Mouse (Mus musculus) large intestine, adult 2 months (tissue): ENCODE results near the gene Fam131b. TPM values are rescaled to one million over a fixed set of nuclear protein-coding genes. Genes with fewer than 3 reads are reported as not detected.

Experiments
- DNase-seq: peaks from one replicate; pipeline ENCODE4 v3.0.0-alpha.2; 2012; ENCODE audit warnings: low read depth, low spot score
- WGBS: fragments of 180-500 bp; shearing (Covaris S2); methylation state at CpG from one replicate; pipeline ENCODE4 v1.1.7; 2018; 5-methylcytosine and 5-hydroxymethylcytosine counted together
- polyA plus RNA-seq: library from polyadenylated mRNA; depleted of rRNA; stranded (reverse); fragments of >200 nt; gene quantifications from 2 replicates; pipeline ENCODE4 v1.2.3, GENCODE M21; 2012

Fam131b gene
- polyA plus RNA-seq, 1 experiment: 0.27 TPM

- DNase-seq: no peak
- 69% methylated on average over 6 of the region's 6 CpGs for WGBS
These were observed 33.5 kb upstream of the Fam131b start for GRCm38 (mm10) chr6:42357901-42358300.

GRCm38 (mm10) chr6:42356913-42357312, 32.5 kb upstream of the Fam131b start:
- no peak for DNase-seq
- WGBS: 30% methylated on average over 5 of the region's 5 CpGs

GRCm38 (mm10) chr6:42355794-42356600, 31.6 kb upstream of the Fam131b start:
- 94% methylated on average over 13 of the region's 13 CpGs for WGBS
- DNase-seq: no peak

DNA sequence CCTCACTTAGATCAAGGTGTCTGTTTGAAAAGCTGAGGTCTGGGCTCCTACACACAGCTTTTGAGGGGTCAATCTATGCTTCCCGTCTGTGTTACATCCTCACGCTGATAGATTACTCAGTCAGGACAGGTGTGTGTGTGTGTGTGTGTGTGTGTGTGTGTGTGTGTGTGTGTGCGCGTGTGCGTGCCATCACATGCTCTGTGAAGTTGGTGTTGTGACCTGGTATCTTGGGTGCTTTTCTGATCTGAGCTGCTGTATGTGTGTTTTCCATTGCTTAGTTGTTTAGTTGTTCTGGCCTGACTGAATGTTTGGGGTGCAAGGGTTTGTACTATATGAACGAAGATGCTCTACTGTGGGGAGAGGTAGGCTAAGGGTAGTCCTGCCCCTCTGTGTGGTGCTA, 30.9 kb upstream of the Fam131b start:
- no peak for DNase-seq
- 88% methylated on average over 6 of the region's 6 CpGs for WGBS

GRCm38 (mm10) chr6:42354076-42355019, 29.9 kb upstream of the Fam131b start:
- no peak for DNase-seq
- 35% methylated on average over 11 of the region's 11 CpGs for WGBS

DNA sequence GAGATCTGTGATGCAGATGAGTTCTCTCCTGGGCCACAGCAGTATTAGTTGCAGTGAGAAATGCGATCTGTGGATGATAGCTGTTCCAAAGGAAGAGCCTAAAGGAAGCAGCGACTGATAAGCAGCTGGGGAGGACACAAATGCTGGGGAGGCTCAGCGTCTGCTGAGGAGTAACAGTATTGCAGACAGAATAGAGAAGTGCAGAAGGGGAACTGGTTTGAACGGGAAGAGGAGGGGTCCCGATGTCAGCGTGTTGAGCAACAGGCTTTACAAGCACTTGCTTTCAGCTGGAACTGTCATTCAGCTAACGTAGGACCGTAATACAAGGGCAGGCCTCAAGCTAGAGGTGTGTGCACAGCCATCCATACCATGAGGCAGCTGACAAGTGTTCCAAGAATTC, 28.7 kb upstream of the Fam131b start:
- no peak for DNase-seq
- WGBS: 66% methylated on average over 8 of the region's 8 CpGs

DNA sequence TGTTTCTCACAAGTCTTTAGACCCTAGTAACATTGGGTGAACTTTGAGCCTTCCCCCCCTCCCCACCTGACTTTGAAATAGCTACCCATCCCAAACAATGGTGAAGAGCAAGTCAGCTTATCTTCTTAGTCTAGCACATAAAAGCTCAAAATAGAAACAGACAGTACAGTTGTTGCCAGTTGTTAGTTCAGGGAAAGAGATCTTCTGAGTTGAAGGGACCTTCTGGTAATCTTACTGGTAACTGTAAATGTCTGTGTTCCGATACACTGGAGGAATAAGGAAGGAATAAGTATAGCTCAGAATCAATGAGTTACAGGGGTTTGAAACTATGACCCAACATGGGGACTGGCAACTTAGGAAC, 28.0 kb upstream of the Fam131b start:
- no peak for DNase-seq
- 75% methylated on average over 1 of the region's 1 CpGs for WGBS

DNA sequence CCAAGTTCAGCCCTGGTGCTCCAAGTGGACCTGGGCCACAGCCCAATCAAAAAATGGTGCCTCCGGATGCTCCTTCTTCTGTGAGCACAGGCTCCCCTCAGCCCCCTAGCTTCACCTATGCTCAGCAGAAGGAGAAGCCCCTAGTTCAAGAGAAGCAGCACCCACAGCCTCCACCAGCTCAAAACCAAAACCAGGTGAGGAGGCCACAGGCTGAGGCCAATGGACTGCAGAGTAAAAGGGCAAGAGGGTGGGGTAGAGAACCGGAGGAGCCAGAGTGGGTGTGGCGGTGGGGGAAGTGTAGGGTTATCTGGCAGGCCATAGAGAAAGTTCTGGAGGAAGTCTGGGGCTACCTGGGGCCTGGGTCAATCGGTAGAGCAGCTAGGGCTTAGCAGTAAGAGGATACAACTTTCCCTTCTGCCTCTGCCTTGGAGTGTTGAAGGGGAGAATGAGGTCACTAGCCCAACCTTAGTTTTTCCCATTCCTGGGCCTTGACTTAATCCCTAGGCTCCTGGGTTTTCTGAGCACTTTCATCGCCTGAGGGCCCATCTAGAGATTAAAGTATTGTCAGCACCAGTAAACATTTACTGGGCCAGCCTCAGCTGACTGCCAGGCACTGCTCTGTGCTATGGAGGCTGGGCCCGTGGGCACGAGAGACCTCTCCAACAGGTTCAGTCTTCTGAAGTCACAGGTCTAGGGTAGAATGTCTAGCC, 27.5 kb upstream of the Fam131b start:
- peak; percentile 64 for DNase-seq

GRCm38 (mm10) chr6:42350968-42351775, 26.7 kb upstream of the Fam131b start:
- WGBS: 34% methylated on average over 13 of the region's 13 CpGs
- DNase-seq: no peak

More for the DNA sequence above, 27.5 kb upstream of the Fam131b start:
- 43% methylated on average over 7 of the region's 7 CpGs for WGBS

DNA sequence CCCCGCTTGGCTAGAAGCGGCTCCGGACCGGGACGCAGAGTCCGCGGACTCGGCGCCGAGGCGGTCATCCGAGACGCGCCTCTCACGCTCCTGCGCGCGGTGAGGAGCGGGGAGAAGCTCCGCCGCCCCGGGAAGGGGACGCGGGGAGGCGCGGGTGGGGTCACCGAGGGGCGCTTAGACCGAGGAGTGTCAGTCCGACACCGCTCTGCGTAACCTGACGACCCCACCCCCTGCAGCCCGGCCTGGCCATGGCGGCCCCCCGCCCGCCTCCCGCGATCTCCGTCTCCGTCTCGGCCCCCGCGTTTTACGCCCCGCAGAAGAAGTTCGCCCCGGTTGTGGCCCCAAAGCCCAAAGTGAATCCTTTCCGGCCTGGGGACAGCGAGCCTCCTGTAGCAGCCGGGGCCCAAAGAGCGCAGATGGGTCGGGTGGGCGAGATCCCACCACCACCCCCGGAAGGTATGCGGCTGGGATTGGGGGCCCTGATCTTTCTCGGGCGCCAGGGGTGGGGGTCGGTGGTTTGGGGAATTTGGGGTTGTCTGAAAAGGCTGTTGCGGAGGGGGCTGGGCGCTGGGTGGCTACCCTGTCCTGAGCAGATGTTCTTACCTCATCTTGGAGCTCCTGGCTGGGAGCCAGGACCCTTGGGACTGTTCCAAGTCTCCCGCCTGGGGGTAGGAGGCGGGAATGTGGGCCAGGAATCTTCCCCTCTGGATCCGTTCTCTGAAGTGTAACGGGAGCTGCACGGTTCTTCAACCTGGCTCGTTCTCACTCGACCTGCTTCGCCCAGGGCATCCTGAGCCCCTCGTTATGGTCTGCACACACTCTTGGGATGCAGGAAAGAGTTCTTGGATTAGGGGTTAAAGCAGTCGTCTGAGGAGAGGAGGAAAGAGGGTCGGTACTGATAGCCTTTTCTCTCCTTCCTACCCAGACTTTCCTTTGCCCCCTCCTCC, 25.9 kb upstream of the Fam131b start:
- 1% methylated on average over 72 of the region's 72 CpGs for WGBS
- DNase-seq: no peak

GRCm38 (mm10) chr6:42349426-42350020, 25.1 kb upstream of the Fam131b start, which contains the start of gene Zyx:
Gene Zyx, plus strand, starts transcription at chr6:42349630.
- DNase-seq: no peak
- WGBS: under 1% methylated on average over 33 of the region's 36 CpGs

- under 1% methylated on average over 11 of the region's 11 CpGs for WGBS
These were observed 24.6 kb upstream of the Fam131b start for GRCm38 (mm10) chr6:42349006-42349425.

DNA sequence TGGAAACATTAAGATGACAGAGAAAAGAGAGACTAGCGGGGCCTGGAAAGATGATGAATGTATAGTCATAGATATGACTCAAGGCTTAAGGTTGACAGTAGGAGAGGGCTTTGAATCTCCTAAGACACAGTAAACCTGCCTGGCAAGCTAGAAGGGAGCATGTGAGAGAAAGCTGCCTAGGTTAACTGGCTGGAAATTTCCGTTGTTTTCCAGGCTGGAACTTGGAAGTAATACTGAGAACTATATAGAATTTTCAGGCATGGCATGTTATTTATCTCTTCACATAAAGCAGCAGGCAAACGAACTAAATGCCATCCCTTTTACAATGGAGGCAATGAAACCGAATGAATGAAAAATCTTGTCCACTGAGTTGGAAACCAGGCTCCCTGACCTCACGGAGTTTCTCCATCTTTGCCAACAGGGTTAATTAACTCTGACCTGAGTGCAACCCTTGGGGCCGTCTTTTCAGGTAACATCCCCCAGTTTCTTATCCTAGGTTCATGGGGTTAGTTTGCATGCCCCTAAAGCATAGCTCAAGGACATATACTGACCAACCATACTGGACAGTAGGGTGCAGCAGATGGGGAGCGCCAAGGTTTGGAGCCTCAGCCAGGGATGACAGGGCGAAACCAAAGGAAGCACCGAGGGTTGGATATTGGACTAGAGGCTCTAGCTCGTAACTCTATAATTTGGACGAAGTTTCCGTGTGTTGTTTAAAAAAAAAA, 24.0 kb upstream of the Fam131b start:
- 40% methylated on average over 12 of the region's 12 CpGs for WGBS
- no peak for DNase-seq

More at GRCm38 (mm10) chr6:42349006-42349425, 24.6 kb upstream of the Fam131b start:
- no peak for DNase-seq

DNA sequence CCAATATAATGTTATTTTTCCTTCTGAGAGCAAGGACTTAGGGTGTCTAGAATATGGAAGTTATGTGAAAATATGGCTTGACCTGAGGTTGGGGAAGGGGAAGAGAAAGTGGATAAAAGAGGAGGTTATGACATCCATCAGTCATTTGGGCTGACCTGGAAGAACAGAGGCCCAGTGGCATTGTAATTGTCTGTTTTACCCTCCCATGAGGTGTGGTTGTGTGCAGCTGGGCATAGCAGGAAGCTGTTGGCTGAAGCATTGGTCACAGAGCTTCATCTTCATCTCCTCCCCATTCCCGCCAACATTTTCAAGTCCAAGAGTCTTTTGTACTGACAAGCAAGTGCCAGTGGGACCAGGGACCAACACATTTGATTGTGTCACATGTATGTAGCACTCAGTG, 19.8 kb upstream of the Fam131b start:
- DNase-seq: no peak
- WGBS: 78% methylated on average over 1 of the region's 1 CpGs

GRCm38 (mm10) chr6:42343361-42344120, 19.1 kb upstream of the Fam131b start:
- DNase-seq: no peak
- WGBS: 81% methylated on average over 9 of the region's 9 CpGs

GRCm38 (mm10) chr6:42342171-42342570, 17.7 kb upstream of the Fam131b start:
- 45% methylated on average over 1 of the region's 1 CpGs for WGBS
- no peak for DNase-seq
